In the genomic region with DNA sequence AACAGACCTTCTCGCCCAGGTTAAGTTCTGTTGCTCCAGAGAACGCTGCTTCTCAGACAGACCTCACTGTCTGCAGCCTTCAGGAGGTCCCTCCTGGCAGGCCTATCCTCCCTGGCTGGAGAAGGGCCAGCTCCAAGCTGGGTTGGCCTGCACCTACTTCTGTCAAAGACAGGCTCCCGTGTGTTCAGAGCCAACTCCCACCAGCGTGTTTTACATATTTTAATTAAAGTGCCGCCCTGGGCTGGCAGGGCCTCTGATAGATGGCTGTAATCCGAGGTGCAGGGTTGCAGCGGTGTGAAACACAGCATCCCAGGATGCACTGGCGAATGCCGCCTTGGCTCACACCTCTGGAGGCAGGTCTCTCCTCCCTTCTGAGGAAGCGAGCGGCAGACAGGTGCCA, we compare ENCODE assay signal across 11 mouse cellular contexts. TPM values are rescaled to one million over a fixed set of nuclear protein-coding genes. Genes with fewer than 3 reads are reported as not detected.
DNase-seq lines count a peak whose midpoint lies in the region; ATAC-seq and TF ChIP-seq lines count a peak whose summit lies in the region.
"Had no signal": no experiment of that assay in that cellular context is flagged by ENCODE, and none has a peak within 500 bp of the region (broad histone marks: within the 10 kb centered on the region; RNA-seq: fewer than 3 reads in every experiment).

No protein-coding gene starts in this region.

- H3K27me3 ChIP-seq in kidney, adult 2 months (replicated peaks; ENCODE audit: control insufficient read depth, insufficient read depth, low read length), result no peaks in the 10 kb centered on the region
- no peaks in the 10 kb centered on the region for H3K27me3 ChIP-seq in embryonic facial prominence, embryonic 15.5 days
- peaks cover 20% of the 10 kb centered on the region; the same call in 1 of the 2 replicates for H3K27me3 ChIP-seq in limb, embryonic 15.5 days

- H3K36me3 ChIP-seq in kidney, adult 2 months (ENCODE audit: control insufficient read depth, insufficient read depth, low read length), result no peaks in the 10 kb centered on the region
- no peaks in the 10 kb centered on the region for H3K36me3 ChIP-seq in embryonic facial prominence, embryonic 15.5 days
- no peaks in the 10 kb centered on the region for H3K36me3 ChIP-seq in limb, embryonic 15.5 days
- H3K36me3 ChIP-seq: G1E had no signal

- TF ChIP-seq CTCF in kidney, adult 2 months (conservative IDR thresholded peaks at IDR 0.05; ENCODE audit: insufficient read depth, insufficient read length, low read depth, low read length), result no peak

- TF ChIP-seq POLR2A in kidney, adult 2 months (IDR thresholded peaks at IDR 0.05; ENCODE audit: low read depth, low read length), result no peak

- peaks cover 5% of the 10 kb centered on the region; the same call in 1 of the 2 replicates for H3K4me1 ChIP-seq in kidney, adult 2 months (ENCODE audit: control insufficient read depth, insufficient read depth, low read length)
- peaks cover 10% of the 10 kb centered on the region; the same call in 1 of the 2 replicates for H3K4me1 ChIP-seq in embryonic facial prominence, embryonic 15.5 days
- peaks cover 10% of the 10 kb centered on the region for H3K4me1 ChIP-seq in limb, embryonic 15.5 days

- no peak overlapping the region for H3K4me3 ChIP-seq in kidney, adult 2 months (ENCODE audit: insufficient read depth, low read depth, low read length)
- no peak overlapping the region for H3K4me3 ChIP-seq in embryonic facial prominence, embryonic 15.5 days (replicated peaks)
- H3K4me3 ChIP-seq in limb, embryonic 15.5 days, result no peak overlapping the region
- H3K4me3 ChIP-seq: erythroblast, embryonic 14.5 days had no signal

- no peak overlapping the region for H3K27ac ChIP-seq in kidney, adult 2 months (ENCODE audit: insufficient read depth, low read depth, low read length)
- no peak overlapping the region for H3K27ac ChIP-seq in embryonic facial prominence, embryonic 15.5 days (replicated peaks)
- H3K27ac ChIP-seq in limb, embryonic 15.5 days, result no peak overlapping the region
- H3K27ac ChIP-seq: macrophage had no signal

- peak; percentile 38 for DNase-seq in kidney, postnatal 10 days
- DNase-seq in kidney, adult 2 months, result no peak
- DNase-seq in cerebellum, adult 8-10 months, result peak; percentile 30
- no peak for DNase-seq in embryo, embryonic 11 days

- H3K9me3 ChIP-seq in embryonic facial prominence, embryonic 15.5 days (replicated peaks), result no peaks in the 10 kb centered on the region
- no peaks in the 10 kb centered on the region for H3K9me3 ChIP-seq in limb, embryonic 15.5 days
- H3K9me3 ChIP-seq: G1E had no signal

- no peak overlapping the region for H3K4me2 ChIP-seq in embryonic facial prominence, embryonic 15.5 days (replicated peaks)
- no peak overlapping the region for H3K4me2 ChIP-seq in limb, embryonic 15.5 days

- 42% methylated on average over 11 of the region's 11 CpGs for WGBS in kidney, adult 2 months
- WGBS in embryonic facial prominence, embryonic 15.5 days, result 30% methylated on average over 11 of the region's 11 CpGs
- 25% methylated on average over 11 of the region's 11 CpGs for WGBS in limb, embryonic 15.5 days

- no peak overlapping the region for H3K9ac ChIP-seq in embryonic facial prominence, embryonic 15.5 days
- H3K9ac ChIP-seq in limb, embryonic 15.5 days, result no peak overlapping the region

- 0 out of 2 replicates have a peak, but pooled peaks have one; percentile 11 for ATAC-seq in embryonic facial prominence, embryonic 15.5 days (ENCODE audit: insufficient number of reproducible peaks, low FRiP score, low TSS enrichment, low read depth)
- ATAC-seq in limb, embryonic 15.5 days (ENCODE audit: insufficient number of reproducible peaks, low FRiP score, low TSS enrichment, low read depth), result peak; percentile 55; the same call in 1 of the 2 replicates
- ATAC-seq in erythroid progenitor cell, adult 5-6 weeks (replicated peaks; ENCODE audit: low FRiP score, poor library complexity, severe bottlenecking), result no peak

RNA-seq across cellular contexts. Expression of a gene that starts 5.5 kb away (rescaled TPM):
- polyA plus RNA-seq in kidney, adult 2 months (2012; rRNA removed), result 0.34 and 0.61 TPM in 2 replicates
- polyA plus RNA-seq in embryonic facial prominence, embryonic 15.5 days (2015; fragmentation: Nextera tagmentation; extraction: Ambion mirVana), result not detected in 2 replicates
- not detected in 2 replicates for polyA plus RNA-seq in limb, embryonic 15.5 days (2015; fragmentation: Nextera tagmentation; extraction: Ambion mirVana)
- not detected in 2 replicates for total RNA-seq in erythroid progenitor cell, adult 5-6 weeks (2015; ENCODE audit: low replicate concordance)
- total RNA-seq in erythroid progenitor cell, adult 5-6 weeks (2017; ENCODE audit: low replicate concordance), result not detected in 2 replicates
- total RNA-seq: G1E; left cerebral cortex, postnatal 36 days had no signal
- polyA plus RNA-seq: erythroblast, embryonic 14.5 days; G1E; macrophage had no signal

Comparison
In these comparisons a context has a peak if more than half of its experiments do, and no peak if none do; other contexts are left out.
1. DNase-seq: peak in kidney, postnatal 10 days (single experiment) and cerebellum, adult 8-10 months (single experiment); none in kidney, adult 2 months (single experiment) and embryo, embryonic 11 days (single experiment).